Mouse (Mus musculus) hindbrain, embryonic 11.5 days (tissue): ENCODE results near the gene Bricd5. TPM values are rescaled to one million over a fixed set of nuclear protein-coding genes. Genes with fewer than 3 reads are reported as not detected.
A peak's percentile ranks its signal among the peaks of the same experiment; 100 is the strongest.
"Not testable (repeated sequence)": the region's sequence is repeated elsewhere in the genome, so short reads cannot be mapped to it uniquely, and the experiment has no call there.

Experiments
- ATAC-seq: fragments of 200-750 bp; cut with Nextera tagmentation; 2 replicates; pipeline ENCODE4 v1.8.0; 2017; ENCODE audit warnings: mild to moderate bottlenecking, moderate TSS enrichment, moderate library complexity; ENCODE audit not compliant: low FRiP score
- DNase-seq: peaks from one replicate; pipeline ENCODE4 v3.0.0-alpha.2; 2015; ENCODE audit warnings: low spot score
- H3K27ac ChIP-seq: fragments of 300-500 bp; sonication (generic); 2 replicates; pipeline ENCODE4 v1.5.1; 2014; ENCODE audit warnings: mild to moderate bottlenecking, low read depth, low read length
- H3K27me3 ChIP-seq: fragments of 300-500 bp; sonication (generic); 2 replicates; pipeline ENCODE4 v1.6.1; 2014; ENCODE audit warnings: mild to moderate bottlenecking, low read length, moderate library complexity, mixed read lengths; ENCODE audit not compliant: control insufficient read depth, insufficient read depth
- H3K36me3 ChIP-seq: fragments of 300-500 bp; sonication (generic); 2 replicates; pipeline ENCODE4 v1.6.1; 2014; ENCODE audit warnings: mild to moderate bottlenecking, low read length, moderate library complexity, mixed read lengths; ENCODE audit not compliant: control insufficient read depth, insufficient read depth
- H3K4me1 ChIP-seq: fragments of 300-500 bp; sonication (generic); replicated peaks from 2 replicates; pipeline ENCODE4 v1.6.1; 2014; ENCODE audit warnings: low read length, mixed read lengths; ENCODE audit not compliant: control insufficient read depth, insufficient read depth
- H3K4me2 ChIP-seq: fragments of 300-500 bp; sonication (generic); replicated peaks from 2 replicates; pipeline ENCODE4 v1.6.1; 2014; ENCODE audit warnings: mild to moderate bottlenecking, low read depth, low read length
- H3K4me3 ChIP-seq: fragments of 300-500 bp; sonication (generic); 2 replicates; pipeline ENCODE4 v1.5.1; 2014; ENCODE audit warnings: low read depth, low read length
- H3K9ac ChIP-seq: fragments of 300-500 bp; sonication (generic); 2 replicates; pipeline ENCODE4 v1.6.1; 2014; ENCODE audit warnings: low read depth, low read length
- H3K9me3 ChIP-seq: fragments of 300-500 bp; sonication (generic); 2 replicates; pipeline ENCODE4 v1.6.1; 2016; ENCODE audit warnings: low read length; ENCODE audit not compliant: control insufficient read depth
- WGBS: fragments of 180-500 bp; shearing (Covaris S2); extraction: QIAGEN DNeasy Blood & Tissue Kit; methylation state at CpG from one replicate; pipeline ENCODE4 v1.1.7; 2014; 5-methylcytosine and 5-hydroxymethylcytosine counted together
- polyA plus RNA-seq: library from polyadenylated mRNA; unstranded; fragments of >200 nt; fragmentation: Nextera tagmentation; extraction: Ambion mirVana; gene quantifications from 2 replicates; pipeline ENCODE4 v1.2.1, GENCODE M21; 2014

Gene Bricd5
- polyA plus RNA-seq, 1 experiment from 2014 or later: 0.86 TPM

DNA sequence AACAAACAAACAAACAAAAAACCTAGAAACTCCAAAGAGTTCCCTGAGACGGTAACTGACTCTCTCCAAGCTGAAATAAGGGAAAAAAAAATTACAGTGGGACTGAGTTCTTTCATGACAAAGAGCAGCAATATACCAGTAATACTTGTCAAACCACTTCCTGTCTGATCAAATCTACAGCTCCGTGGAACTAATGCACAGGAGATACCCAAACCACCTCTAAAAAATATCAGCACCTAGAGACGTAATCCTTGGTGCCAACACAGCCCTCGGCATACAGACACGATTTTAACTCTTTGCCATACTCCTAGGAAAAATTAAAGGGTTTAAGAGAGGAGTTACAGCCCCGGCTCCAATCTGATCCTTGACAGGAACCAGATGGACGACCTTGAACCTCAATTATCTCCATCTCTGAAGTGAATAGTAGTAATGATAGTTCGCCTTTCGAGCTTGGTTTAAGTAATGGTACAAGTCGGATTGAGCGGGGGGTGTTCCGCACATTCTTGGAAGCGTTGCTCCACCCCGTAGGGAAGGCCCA is 19.4 kb upstream of the Bricd5 start:
- Histone ChIP-seq H3K4me1 (0 out of 2 replicates have a peak, but pooled peaks cover 2% of the 10 kb centered on the region), H3K9ac (peak overlapping the region; percentile 90), H3K4me2 (peak overlapping the region; percentile 80), H3K27ac (peak overlapping the region; percentile 86), H3K36me3 (no peaks in the 10 kb centered on the region), H3K9me3 (no peaks in the 10 kb centered on the region), H3K4me3 (peak overlapping the region; percentile 90), H3K27me3 (no peaks in the 10 kb centered on the region)
- no peak for DNase-seq
- 13% methylated on average over 14 of the region's 14 CpGs for WGBS
- no peak; the same call in 1 of the 2 replicates for ATAC-seq

DNA sequence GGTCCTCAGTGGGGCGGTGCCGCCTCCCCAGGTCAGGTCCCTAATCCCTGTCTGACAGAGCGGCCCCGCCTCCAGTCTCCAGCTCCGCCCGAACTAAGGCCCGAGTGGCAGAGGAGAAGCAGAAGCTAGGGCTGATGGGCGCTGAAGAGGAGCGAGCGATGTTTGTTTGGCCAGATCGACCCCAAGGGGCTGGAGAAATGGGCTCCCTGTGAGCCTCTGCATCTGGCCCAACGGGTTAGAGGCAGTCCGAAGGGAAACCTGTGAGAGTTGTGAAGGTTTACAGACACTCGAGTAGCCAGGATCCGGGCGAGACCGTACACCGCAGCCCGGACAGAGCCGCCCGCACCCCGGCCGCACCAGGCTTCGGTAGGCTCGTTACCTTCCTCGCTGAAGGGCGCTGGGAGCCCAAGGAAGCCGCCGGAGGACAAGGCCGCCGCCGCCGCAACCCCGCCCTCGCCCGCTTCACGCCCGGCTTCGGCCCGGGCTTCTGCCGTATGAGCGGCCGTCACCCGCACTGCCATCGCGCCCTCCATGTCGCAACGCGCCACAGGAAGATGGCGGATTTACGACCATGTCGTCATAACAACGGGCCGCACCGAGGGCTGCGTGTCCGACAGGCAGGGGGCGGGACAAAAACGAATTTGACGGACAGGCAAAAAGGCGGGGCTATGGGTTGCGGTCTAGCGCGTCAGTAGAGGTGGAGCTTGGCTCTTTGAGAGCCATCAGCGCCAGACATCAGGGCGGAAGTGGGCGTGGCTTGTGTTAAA is 18.7 kb upstream of the Bricd5 start:
- H3K36me3 ChIP-seq: no peaks in the 10 kb centered on the region
- H3K4me2 ChIP-seq: peak overlapping the region; percentile 80
- under 1% methylated on average over 67 of the region's 67 CpGs for WGBS
- 0 out of 2 replicates have a peak, but pooled peaks cover 2% of the 10 kb centered on the region for H3K4me1 ChIP-seq
- DNase-seq: peak; percentile 99
- peak overlapping the region; percentile 90 for H3K9ac ChIP-seq
- H3K4me3 ChIP-seq: peak overlapping the region; percentile 90
- peak overlapping the region; percentile 86 for H3K27ac ChIP-seq
- no peaks in the 10 kb centered on the region for H3K9me3 ChIP-seq
- ATAC-seq: peak; percentile 93
- no peaks in the 10 kb centered on the region for H3K27me3 ChIP-seq

GRCm38 (mm10) chr17:24455523-24456206 is 18.0 kb upstream of the Bricd5 start:
- not testable (repeated sequence) for H3K9me3 ChIP-seq, DNase-seq, H3K4me1 ChIP-seq, H3K4me2 ChIP-seq, H3K4me3 ChIP-seq, H3K36me3 ChIP-seq, H3K27ac ChIP-seq, H3K9ac ChIP-seq, H3K27me3 ChIP-seq
- 52% methylated on average over 10 of the region's 10 CpGs for WGBS
- ATAC-seq: peak; percentile 9; the same call in 1 of the 2 replicates

DNA sequence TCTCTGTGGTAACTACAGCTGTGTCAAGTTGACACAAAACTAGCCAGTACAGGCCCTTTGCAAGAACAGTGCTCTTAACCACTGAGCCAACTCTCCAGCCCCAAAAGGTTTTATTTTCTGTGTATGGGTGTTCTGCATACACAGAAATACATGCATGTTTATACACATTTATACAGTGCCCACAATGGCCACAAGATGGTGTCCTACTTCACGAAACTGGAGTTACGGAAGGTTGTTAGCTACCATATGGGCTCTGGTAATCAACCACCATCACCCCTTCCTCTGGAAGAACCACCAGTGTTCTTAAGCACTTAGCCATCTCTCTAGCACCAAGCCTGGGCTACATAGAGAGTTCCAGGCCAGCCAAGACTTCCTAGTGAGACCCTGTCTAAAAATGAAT is 12.1 kb upstream of the Bricd5 start:
- ATAC-seq: no peak

GRCm38 (mm10) chr17:24462932-24463331 is 10.8 kb upstream of the Bricd5 start:
- Histone ChIP-seq H3K4me1 (no peaks in the 10 kb centered on the region), H3K27ac (no peak overlapping the region), H3K4me2 (no peak overlapping the region), H3K9ac (no peak overlapping the region), H3K27me3 (no peaks in the 10 kb centered on the region), H3K9me3 (no peaks in the 10 kb centered on the region), H3K36me3 (no peaks in the 10 kb centered on the region), H3K4me3 (no peak overlapping the region)
- no peak for ATAC-seq
- 100% methylated on average over 1 of the region's 1 CpGs for WGBS
- no peak for DNase-seq

More for the DNA sequence above, 12.1 kb upstream of the Bricd5 start:
- H3K27me3 ChIP-seq: no peaks in the 10 kb centered on the region
- DNase-seq: peak; percentile 51
- H3K27ac ChIP-seq: no peak overlapping the region
- H3K4me2 ChIP-seq: no peak overlapping the region
- H3K9ac ChIP-seq: no peak overlapping the region
- H3K9me3 ChIP-seq: no peaks in the 10 kb centered on the region
- 77% methylated on average over 2 of the region's 2 CpGs for WGBS
- no peaks in the 10 kb centered on the region for H3K36me3 ChIP-seq
- H3K4me3 ChIP-seq: no peak overlapping the region
- H3K4me1 ChIP-seq: no peaks in the 10 kb centered on the region

- no peak for DNase-seq
- no peak overlapping the region for H3K9ac ChIP-seq
- no peaks in the 10 kb centered on the region for H3K4me1 ChIP-seq
- H3K9me3 ChIP-seq: no peaks in the 10 kb centered on the region
- no peak for ATAC-seq
- no peak overlapping the region for H3K4me2 ChIP-seq
- no peak overlapping the region for H3K27ac ChIP-seq
- H3K27me3 ChIP-seq: no peaks in the 10 kb centered on the region
- no peaks in the 10 kb centered on the region for H3K36me3 ChIP-seq
- no peak overlapping the region for H3K4me3 ChIP-seq
- 58% methylated on average over 6 of the region's 6 CpGs for WGBS
These were observed 10.1 kb upstream of the Bricd5 start for GRCm38 (mm10) chr17:24463374-24464133.

- no peaks in the 10 kb centered on the region for H3K9me3 ChIP-seq
- H3K9ac ChIP-seq: no peak overlapping the region
- H3K27me3 ChIP-seq: no peaks in the 10 kb centered on the region
- H3K4me2 ChIP-seq: no peak overlapping the region
- 91% methylated on average over 5 of the region's 5 CpGs for WGBS
- no peaks in the 10 kb centered on the region for H3K36me3 ChIP-seq
- DNase-seq: no peak
- no peak for ATAC-seq
- no peak overlapping the region for H3K4me3 ChIP-seq
- peaks cover 8% of the 10 kb centered on the region for H3K4me1 ChIP-seq
- H3K27ac ChIP-seq: no peak overlapping the region
These were observed 4.9 kb upstream of the Bricd5 start for GRCm38 (mm10) chr17:24468636-24469246.

GRCm38 (mm10) chr17:24469336-24469909 is 4.3 kb upstream of the Bricd5 start:
- peak overlapping the region; percentile 64 for H3K9ac ChIP-seq
- DNase-seq (no peak), ATAC-seq (no peak)
- peak overlapping the region; percentile 80 for H3K27ac ChIP-seq
- no peaks in the 10 kb centered on the region for H3K9me3 ChIP-seq
- WGBS: 18% methylated on average over 7 of the region's 7 CpGs
- peak overlapping the region; percentile 93 for H3K4me3 ChIP-seq
- no peaks in the 10 kb centered on the region for H3K36me3 ChIP-seq
- H3K27me3 ChIP-seq: no peaks in the 10 kb centered on the region
- H3K4me1 ChIP-seq: peaks cover 10% of the 10 kb centered on the region
- peak overlapping the region; percentile 57 for H3K4me2 ChIP-seq
